Mouse (Mus musculus) frontal cortex, postnatal 25 days (tissue): Measurements from ENCODE around the gene Snrnp70.

Source experiments
- DNase-seq, 2 experiments: peaks; one replicate each; pipeline ENCODE4 v3.0.0; 2022; ENCODE audit warnings: low spot score in 2 of 2

Gene Snrnp70

DNA sequence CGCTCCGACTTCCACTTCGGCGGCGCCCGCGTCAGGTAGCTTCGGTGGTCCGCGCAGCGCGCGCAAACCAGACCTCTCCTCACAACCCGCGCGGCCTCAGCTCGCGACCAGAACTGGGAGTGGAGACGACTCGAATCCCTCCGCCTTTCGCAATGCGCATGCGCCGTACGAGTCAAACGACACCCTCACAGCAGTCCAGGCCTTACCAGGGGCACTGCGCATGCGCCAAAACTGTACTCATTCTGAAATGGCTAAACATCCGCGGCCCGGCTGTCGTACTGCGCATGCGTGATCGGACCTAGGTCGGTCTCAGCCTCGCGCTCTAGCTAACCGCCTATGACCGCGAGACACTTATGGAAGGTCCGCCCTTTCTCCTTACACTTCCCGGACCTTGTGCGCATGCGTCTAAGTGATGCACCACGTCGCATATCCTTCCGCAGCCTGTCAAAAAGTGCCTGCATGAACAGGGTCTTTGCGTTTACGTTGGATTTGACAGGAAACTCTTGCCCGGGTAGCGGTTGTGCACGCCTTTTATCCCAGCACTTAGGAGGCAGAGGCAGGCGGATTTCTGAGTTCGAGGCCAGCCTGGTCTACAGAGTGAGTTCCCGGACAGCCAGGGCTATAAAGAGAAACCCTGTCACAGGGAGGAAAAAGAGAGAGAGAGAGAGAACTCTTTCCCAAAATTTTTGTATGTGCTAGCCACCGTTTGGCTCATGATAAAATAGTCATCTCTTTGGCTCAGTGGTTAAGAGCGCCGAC, at the start of gene Snrnp70:
Snrnp70 (minus strand) TSS at position 165 of the 759 bp plus-strand sequence.
- peak; percentile 100 for DNase-seq

DNA sequence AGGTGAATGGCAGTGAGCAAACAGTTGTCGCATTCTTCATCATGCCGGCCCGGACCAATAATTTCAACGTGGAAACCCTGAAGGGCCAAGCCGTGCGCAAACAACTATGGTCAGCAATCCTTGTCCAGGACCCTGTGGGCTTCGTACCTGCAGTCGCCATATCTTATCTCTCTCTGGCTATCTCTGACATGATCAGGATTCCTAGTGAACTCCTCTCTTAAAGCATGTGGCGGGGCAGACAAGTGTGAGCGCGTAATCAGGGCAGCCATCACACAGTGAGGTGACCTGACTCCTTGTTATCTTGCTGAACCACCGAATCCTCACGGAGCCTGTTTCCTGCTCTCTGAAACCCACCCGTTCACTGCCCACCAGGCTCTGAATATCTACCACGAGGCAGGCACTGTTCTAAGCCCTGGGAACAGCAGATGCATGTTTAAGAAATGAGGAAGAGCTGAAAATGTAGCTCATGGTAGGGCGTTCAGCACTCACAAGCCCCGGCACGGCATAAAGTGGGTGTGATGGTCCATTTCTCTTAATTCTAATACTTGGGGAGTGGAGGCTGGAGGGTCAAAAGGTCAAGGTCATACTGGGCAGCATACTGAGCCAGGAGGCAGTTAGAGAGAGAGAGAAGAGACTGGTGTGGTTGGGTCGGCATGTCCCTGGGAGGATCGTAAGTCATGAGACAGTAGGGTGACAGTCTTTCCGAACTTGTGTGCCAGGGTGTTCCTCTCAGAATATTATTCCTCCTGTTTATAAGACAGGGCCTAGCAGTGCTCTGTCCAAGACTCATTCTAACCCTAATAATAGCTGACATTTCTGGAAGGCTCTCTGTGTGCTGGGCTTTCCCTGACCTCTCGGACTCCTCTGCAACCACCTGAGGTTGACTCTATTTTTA, 48.2 kb upstream of the Snrnp70 start:
- DNase-seq = no peak

DNA sequence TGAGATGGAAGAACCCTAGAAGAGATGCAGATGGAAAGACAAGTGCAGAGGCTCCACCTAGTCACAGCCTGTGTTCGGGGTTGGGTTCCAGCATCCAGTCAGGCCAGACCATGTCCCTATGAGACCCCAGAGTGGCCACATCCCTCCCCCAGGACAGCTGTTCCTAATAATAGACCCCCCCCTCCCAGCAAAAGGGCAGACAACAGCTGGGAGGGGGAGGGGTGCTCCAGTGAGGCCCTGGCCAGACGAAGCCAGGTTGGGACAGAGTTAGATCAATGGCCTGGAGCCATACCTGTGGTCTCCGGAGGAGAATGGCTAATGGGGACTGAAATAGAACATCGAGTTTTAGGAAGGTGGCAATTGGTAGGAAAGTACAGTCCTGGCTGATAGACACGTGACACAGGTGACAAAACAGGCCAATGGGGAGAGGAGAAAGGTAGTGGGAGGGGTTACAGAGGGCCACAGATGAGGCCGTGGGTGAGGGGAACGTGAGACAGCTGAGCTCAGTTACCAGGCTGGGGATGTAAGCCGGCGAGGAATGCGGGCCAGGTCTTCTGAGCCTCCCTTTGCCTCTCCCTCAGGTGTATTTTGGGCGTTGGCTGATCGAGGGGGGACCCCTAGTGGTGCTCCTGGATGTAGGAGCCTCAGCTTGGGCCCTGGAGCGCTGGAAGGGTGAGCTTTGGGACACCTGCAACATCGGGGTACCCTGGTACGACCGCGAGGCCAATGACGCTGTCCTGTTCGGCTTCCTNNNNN, 42.2 kb upstream of the Snrnp70 start, which contains the start of gene Ruvbl2:
Ruvbl2 (minus strand) TSS at position 576 of the 756 bp plus-strand sequence.
- no peak for DNase-seq

DNA sequence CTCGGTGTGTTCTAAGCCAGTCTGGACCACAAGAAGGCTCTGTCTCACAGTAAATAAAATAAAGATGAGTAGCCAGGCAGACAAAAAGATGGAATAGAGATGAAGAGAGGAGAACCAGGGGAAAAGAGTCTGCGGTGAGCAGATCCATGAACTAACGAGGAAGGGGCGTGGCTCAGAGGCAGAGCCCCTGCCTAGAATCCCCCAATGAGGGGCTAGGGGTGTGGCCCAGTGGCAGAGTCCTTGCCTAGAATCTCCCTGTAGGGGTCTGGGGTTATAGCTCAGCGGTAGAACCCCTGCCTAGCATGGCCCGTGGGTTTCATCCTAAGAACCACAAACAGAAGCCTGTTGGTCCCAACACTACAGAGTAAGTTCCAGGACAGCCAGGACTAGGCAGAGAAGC, 41.5 kb upstream of the Snrnp70 start:
- DNase-seq = no peak

DNA sequence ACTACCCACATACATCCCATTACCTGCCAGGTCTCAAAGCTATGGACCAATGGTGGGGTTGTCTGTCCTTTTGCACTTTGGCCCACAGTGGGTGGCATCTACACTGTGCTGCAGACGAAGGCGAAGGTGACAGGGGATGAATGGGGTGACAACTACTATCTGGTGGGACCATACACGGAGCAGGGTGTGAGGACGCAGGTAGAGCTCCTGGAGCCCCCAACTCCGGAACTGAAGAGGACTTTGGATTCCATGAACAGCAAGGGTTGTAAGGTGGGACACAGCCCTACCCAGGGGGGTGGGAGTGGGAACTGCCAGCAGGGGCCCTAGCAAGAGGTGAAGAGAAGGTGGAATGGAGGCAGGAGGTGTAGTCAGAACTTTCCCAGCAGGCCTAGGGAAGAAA, 40.9 kb upstream of the Snrnp70 start:
- no peak for DNase-seq

DNA sequence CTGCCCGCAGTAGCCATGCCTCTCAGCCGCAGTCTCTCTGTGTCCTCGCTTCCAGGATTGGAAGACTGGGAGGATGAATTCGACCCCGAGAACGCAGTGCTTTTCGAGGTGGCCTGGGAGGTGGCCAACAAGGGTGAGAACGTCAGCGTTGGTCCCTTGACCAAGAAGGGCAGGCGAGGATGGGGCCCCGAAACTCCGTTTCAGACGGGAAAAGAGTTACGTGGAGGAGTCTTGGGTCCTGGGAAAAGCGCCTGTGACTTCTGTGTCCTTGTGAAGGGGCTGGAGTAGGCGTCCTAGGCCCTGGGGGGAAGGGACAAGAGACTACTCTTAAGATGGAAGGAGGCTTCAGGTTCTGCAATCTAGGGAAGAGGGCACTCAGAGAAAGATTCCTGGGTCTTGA, 39.5 kb upstream of the Snrnp70 start:
- DNase-seq = no peak

DNA sequence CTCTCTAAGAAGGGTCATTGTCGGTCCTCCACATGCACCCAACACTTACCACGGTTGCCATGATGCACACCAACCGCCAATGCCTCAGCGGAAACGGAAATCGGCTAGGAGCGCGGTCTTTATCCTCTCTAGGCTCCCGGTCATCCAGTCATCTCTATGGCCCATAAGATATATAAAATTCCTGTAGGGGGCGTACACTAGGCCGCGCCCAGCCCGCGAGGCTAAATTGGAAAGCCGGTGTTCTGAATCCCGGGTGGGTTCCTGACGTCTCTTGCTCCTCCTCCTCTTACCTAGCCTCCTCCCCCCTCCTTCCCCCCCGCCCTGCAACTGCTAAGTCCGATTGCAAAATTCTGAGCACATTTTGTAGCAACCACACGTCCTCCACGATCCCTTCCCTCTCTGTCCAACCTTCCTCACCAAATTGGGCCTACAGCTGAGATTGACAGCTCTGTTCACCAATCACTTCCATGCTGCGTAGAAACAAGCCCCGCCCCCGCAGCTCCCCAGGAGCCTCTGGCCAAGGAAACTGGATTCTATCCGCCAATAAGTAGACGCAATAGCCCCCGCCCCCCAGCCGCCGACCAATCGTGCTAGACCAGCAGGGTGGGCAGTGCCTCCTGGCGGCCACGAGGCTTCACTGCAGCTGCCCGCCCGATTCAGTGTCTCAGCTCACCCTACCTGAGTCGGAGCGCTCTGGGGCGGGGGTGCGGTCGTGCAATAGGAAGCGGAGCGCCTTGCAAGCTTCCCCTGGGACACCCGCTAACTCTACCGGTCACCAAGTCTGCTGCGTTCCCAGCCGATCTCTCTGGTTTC, 38.9 kb upstream of the Snrnp70 start, which contains the start of gene Gys1:
Gys1 (plus strand) TSS at position 642 of the 813 bp plus-strand sequence.
- DNase-seq = peak; percentile 100

DNA sequence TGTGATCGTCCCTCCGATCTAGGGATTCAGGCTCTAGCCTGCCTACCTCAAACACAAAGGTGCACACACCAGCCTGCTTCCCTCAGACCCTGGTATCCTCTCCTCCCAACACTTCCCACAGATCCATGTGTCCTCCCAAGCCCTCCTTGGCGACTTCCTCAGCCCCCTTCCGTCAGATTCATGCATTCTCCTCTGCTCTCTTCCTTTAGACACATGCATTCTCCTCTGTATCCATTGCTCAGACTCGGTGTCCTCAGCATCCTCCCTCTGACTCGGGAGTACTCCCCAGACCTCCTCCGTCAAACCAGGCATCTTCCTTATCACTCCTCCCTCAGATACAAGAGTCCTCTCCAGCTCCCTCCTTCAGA, 38.3 kb upstream of the Snrnp70 start:
- DNase-seq = no peak

DNA sequence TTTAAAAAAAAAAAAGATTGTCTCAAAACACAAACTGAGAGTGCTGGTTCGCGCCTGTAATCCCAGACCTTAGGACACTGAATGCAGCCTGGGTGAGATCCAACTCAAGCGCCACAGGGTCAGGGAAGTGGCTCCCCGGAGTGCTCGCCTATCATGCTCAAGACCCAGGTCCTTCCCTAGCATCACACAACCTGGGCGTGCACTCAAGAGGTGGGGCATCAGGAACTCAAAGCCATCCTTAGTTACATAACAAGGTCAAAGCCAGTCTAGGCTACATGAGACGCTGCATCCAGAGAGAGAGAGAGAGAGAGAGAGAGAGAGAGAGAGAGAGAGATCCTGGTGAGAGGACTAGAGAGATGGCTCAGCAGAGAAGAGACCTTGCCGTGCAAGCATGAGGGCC, 31.0 kb upstream of the Snrnp70 start:
- no peak for DNase-seq

DNA sequence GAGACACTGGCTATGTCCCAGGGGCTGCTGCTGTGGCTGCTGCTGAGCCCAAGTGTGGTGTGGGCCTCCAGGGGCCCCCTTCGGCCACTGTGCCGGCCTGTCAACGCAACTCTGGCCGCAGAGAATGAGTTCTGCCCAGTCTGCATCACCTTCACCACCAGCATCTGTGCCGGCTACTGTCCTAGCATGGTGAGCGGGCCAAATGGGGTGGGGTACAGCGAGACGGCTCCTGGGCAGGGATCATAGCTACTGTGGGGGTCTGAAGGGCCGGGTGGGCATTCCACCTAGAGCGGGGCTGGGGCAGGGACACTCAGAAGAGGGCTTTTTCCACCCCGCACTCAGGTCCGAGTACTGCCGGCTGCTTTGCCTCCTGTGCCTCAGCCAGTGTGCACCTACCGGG, 25.7 kb upstream of the Snrnp70 start:
- no peak for DNase-seq

DNA sequence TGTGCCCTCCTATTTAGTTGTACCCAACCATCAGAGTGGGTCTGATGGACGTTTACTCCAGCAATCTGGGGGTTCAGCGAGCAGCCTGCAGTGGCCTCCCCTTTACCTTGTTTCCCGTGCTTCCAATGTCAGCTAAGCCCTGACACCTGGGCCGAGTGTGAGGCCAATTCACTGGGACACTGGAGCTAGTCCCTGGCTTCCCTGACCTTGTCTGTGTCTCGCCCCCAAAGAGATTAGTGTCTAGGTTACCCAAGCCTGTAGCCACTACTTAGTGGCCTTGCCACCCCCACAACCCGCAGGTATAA, 25.0 kb upstream of the Snrnp70 start, which contains the start of gene Lhb:
Lhb (plus strand) TSS at position 206 of the 305 bp plus-strand sequence.
- DNase-seq = no peak

DNA sequence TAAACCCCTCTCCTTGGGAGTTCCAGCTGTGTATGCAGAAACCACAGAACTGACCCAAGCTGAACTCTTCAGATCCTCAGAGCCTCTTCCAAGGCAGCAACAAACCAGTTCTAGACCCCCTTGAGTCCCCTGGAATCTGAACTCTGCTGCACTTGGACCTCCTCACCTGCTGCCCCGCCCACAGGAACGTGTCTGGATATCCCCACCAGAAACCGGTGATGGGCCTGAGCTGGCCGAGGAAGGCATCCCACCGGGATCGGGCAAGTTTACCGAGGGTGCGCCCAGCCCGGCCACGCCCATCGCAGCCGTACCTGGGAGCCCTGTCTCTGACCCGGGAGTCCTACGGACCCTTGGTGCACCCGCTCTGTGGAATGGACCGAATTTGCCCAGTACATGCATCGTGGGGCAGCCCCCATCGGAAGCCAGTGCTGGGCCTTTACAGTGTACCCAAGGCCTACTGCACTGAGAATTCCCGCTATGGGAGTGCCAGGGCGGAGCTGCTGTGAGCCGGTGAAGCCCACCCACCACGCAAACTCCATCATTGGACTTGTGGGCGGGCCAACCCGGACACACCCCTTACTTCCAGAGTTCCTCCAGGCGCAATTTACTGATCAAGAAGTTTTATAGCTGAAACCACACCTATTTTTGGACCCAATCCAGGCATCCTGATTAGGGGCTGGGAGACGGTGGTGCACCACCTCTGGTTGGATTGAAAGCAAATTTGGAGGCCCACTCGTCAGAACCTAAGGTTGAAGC, 24.5 kb upstream of the Snrnp70 start:
- no peak for DNase-seq

DNA sequence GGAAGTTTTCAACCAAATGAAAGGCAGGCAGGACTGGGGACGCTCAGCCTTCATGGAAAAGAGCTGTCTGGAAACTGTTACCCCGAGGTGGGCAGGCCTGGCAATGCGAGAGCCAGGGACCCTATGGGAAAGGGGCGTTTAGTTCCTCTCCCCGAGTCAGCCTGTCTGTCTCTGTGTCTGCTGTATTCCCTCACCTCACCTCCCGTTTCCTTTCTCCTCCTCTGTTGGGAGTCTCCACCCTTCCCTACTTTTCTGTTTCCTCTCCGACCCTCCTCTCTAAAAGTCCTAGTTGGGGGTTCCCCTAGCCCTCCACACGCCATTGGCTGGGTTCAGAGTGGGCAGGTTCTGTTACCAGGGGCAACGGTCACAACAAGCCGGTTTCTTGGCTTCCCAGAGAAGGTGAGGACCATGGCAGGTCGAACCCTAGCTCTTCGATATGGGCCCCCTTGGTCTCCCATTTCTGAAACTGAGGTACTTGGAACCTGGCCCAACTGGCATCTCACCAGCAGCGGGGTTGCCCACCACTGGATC, 22.5 kb upstream of the Snrnp70 start:
- no peak for DNase-seq

DNA sequence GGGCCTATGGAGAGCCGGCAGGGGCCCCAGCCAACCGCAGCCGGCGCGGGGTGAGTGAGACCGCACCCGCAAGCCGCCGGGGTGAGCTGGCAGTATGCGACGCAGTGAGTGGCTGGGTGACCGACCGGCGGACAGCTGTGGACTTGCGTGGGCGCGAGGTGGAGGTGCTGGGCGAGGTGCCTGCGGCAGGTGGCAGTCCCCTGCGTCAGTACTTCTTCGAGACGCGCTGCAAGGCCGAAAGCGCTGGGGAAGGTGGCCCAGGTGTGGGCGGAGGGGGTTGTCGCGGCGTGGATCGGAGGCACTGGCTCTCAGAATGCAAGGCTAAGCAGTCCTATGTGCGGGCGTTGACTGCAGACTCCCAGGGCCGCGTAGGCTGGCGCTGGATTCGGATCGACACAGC, 20.1 kb upstream of the Snrnp70 start:
- no peak for DNase-seq

DNA sequence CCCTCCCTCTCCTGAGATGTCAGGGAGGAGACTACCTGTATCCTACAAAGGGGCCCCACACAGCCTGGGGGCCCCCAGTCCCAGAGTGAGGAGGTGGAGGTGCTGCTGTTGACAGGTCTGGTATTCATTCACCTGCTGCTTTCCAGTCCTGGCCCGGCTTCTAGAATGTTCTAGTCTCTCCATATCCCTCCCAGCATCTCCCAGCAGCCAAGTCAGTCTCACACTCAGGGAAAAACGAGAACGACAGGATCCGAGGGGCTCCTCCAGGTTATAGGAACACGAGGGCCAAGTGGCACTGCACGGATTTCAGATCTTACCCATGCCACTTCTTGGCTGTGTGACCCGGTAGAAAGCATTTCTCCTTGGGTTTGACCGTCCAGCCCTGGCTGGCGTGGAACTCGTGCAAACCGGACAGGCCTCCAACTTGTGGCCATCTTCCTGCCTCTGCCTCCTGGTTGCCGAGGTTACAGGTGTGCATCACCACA, 19.2 kb upstream of the Snrnp70 start:
- DNase-seq = no peak

DNA sequence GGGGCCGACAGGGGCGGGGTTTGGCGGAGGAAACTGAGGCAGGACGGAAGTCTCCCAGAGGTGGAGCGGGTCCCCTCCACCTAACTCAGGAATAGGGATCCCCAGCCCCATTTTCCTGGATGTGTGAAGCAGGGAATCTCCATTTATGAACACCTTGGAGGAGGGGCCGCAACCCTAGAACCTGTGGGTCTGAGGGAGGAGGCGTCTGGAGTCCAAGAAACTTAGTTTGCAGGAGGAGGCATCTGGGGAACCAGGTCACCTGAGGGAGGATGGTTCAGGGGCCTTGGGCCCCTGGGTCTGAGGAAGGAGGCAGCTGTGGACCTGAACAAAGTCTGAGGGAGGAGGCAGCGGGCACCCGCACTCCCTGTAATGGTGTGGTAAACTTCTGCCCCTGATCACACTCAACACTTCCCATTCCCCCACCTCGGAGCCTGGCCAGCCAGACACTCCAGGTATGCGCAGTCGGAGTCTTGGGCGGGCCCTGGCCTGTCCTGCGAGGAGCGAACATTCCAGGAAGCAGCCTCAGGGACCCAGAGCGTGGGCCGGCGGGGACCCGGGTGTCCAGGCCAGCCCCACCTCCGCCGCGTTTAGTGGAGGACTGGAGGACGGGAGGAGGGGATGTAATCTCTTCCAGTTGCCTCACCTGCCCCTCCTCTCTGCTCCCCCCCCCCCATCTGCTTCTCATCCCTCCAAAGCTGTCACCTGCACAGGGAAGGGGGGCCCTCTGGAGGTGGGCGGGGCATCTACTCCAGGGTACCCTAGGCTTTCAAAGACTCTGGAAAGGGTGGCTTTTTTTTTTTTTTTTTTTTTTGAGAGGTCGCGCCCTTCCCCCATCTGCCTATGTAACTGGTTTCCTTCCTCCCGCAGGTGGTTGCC, 18.6 kb upstream of the Snrnp70 start:
- no peak for DNase-seq

DNA sequence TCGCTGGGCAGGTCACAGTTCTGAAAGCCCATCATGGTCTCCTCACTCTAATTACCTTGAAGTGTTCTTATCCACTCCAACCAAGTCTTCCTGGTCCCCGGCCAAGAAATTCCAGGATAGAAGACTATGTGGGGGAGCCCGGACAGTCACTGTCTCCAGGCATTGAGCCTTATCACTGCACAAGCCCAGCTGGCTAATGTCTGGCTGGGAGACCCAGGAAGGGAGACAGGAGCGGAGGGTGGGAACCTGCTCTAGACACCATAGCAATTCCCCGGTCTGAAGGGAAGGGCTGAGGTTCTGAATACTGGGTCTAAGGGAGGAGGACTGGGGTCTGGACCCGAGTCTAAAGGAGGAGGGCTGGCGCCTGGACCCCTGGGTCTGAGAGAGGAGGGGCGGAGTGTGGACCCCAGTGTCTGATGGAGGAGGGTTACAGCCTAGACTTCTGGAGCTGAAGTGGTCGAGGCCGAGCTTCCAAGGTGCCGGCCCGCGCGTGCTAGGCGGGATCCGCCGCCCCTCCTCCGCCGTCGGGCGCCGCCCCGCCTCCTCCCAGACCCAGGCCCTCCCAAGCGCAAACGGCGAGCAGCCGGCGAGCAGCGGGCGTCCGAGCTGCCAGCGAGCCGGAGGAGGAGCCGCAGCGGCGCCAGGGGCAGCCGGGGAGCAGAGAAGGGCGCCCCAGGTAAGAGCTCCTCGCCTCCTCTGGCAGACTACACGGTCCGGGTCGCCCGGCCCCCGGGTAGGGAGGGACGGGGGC, 17.7 kb upstream of the Snrnp70 start, which contains the start of gene Ntf5:
Ntf5 (plus strand) TSS at position 583 of the 751 bp plus-strand sequence.
- no peak for DNase-seq

DNA sequence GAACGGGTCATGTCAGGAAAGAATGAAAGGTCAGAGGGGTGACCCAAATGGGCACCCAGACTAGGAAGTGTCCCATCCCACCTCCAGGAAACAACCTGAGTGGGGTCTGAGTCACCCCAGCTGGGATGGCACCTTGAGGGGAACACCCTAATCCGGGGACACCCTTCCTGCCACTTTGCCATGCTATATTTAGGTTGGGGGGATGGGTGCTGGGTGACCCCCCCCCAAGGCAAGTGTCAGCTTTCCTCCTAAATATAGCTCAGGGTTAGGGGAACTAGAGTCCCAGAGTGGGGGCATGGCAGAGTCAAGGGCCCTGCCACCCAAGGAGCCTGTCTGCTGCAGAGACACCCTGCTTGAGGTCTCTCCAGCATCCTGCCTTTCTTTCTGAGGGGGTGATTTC, 16.9 kb upstream of the Snrnp70 start:
- DNase-seq = no peak
